Mouse (Mus musculus): ENCODE data around the gene Ciao1. TPM values are rescaled to one million over a fixed set of nuclear protein-coding genes. Genes with fewer than 3 reads are reported as not detected.
"Not testable (repeated sequence)": the region's sequence is repeated elsewhere in the genome, so short reads cannot be mapped to it uniquely, and the experiment has no call there.

The Ciao1 gene
- total and polyA plus RNA-seq, 3 experiments = 83.8 to 86.3 TPM; not detected in 1

GRCm38 (mm10) chr2:127207547-127208451 lies 39.8 kb downstream of the Ciao1 start, which contains the start of the genes 1810024B03Rik and Snrnp200 (continued):
- no peak; the same call in 1 of the 2 replicates for TF ChIP-seq MAX (IDR thresholded peaks at IDR 0.05; ENCODE audit: low read length)
- peak; percentile 87 for TF ChIP-seq CHD2 (IDR thresholded peaks at IDR 0.05; ENCODE audit: low read length)
- no peak for TF ChIP-seq POLR2AphosphoS5 (IDR thresholded peaks at IDR 0.05; ENCODE audit: borderline replicate concordance, low read depth, low read length)
- peak; percentile 23; the same call in 1 of the 2 replicates for TF ChIP-seq ETS1 (IDR thresholded peaks at IDR 0.05; ENCODE audit: low read depth, low read length)
- 0 out of 2 replicates have a peak, but pooled peaks have one; percentile 22 for TF ChIP-seq MAZ (IDR thresholded peaks at IDR 0.05; ENCODE audit: low read depth, low read length)
- 0 out of 2 replicates have a peak, but pooled peaks have one; percentile 33 for TF ChIP-seq ZNF384 (IDR thresholded peaks at IDR 0.05; ENCODE audit: low read depth, low read length)
- no peak for TF ChIP-seq CHD1 (IDR thresholded peaks at IDR 0.05; ENCODE audit: low read depth, low read length)
- TF ChIP-seq MYC (IDR thresholded peaks at IDR 0.05; ENCODE audit: low read depth, low read length) = peak; percentile 72
- peak; percentile 90 for TF ChIP-seq MXI1 (IDR thresholded peaks at IDR 0.05; ENCODE audit: low read depth, low read length)
- TF ChIP-seq KAT2A (conservative IDR thresholded peaks at IDR 0.05; ENCODE audit: low read depth, low read length) = peak; percentile 94
- TF ChIP-seq ZC3H11A (IDR thresholded peaks at IDR 0.05; ENCODE audit: low read depth, low read length) = no peak

- H3K27ac ChIP-seq (ENCODE audit: control insufficient read depth, low read depth, low read length) = peak overlapping the region; percentile 93
- peak; percentile 57 for DNase-seq (ENCODE audit: low read depth, low spot score)
- H3K9me3 ChIP-seq (replicated peaks; ENCODE audit: insufficient read depth, low read length) = no peaks in the 10 kb centered on the region
- no peaks in the 10 kb centered on the region for H3K27me3 ChIP-seq (ENCODE audit: control insufficient read depth in 1 of 2, insufficient read depth in 2 of 2, low read length in 2 of 2)
- TF ChIP-seq POLR2A (IDR thresholded peaks at IDR 0.05; ENCODE audit: control insufficient read depth in 1 of 2, insufficient read depth in 1 of 2, low read depth in 1 of 2, low read length in 2 of 2, poor library complexity in 1 of 2) = no peak
- TF ChIP-seq GATA1 (IDR thresholded peaks at IDR 0.05; ENCODE audit: low read depth, low read length) = peak; percentile 35; the same call in 1 of the 2 replicates
- TF ChIP-seq MAX (IDR thresholded peaks at IDR 0.05; ENCODE audit: low read length) = 0 out of 2 replicates have a peak, but pooled peaks have one; percentile 14
- no peaks in the 10 kb centered on the region; a peak in 1 of 4 replicates for H3K4me1 ChIP-seq (ENCODE audit: control insufficient read depth in 1 of 2, insufficient read depth in 2 of 2, low read length in 2 of 2)
- H3K4me3 ChIP-seq (ENCODE audit: control insufficient read depth in 1 of 2, insufficient read depth in 1 of 2, low read depth in 2 of 2, low read length in 2 of 2) = peak overlapping the region; percentile 77 to 78
- H3K36me3 ChIP-seq (ENCODE audit: control insufficient read depth in 1 of 2, insufficient read depth in 2 of 2, low read length in 2 of 2) = peaks cover 4 to 6% of the 10 kb centered on the region in 2 experiments
- H3K79me2 ChIP-seq (ENCODE audit: control insufficient read depth, insufficient read depth, low read length, poor library complexity) = peaks cover 17% of the 10 kb centered on the region
- H3K9ac ChIP-seq (ENCODE audit: control insufficient read depth, low read depth, low read length, poor library complexity, severe bottlenecking) = peak overlapping the region; percentile 63
These were observed 40.7 kb downstream of the Ciao1 start for GRCm38 (mm10) chr2:127206916-127207315.

DNA sequence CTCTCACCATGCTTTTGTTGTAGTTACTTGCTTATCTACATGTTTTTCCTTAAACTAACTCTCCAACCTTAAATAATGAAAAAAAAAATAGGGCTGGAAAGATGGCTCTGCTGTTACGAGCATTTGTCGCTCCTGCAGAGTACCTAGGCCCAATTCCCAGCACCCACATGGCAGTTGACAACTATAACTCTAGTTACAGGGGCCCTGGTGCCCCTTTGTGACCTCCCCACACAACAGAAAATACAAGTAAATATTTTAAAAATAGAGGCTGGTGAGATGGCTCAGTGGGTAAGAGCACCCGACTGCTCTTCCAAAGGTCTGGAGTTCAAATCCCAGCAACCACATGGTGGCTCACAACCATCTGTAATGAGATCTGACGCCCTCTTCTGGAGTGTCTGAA lies 41.7 kb downstream of the Ciao1 start:
- H3K9me3 ChIP-seq (replicated peaks; ENCODE audit: insufficient read depth, low read length); H3K4me1 ChIP-seq (ENCODE audit: control insufficient read depth in 1 of 2, insufficient read depth in 2 of 2, low read length in 2 of 2); DNase-seq (ENCODE audit: low read depth, low spot score); H3K27ac ChIP-seq (ENCODE audit: control insufficient read depth, low read depth, low read length); H3K4me3 ChIP-seq (ENCODE audit: control insufficient read depth in 1 of 2, insufficient read depth in 1 of 2, low read depth in 2 of 2, low read length in 2 of 2); H3K27me3 ChIP-seq (ENCODE audit: control insufficient read depth in 1 of 2, insufficient read depth in 2 of 2, low read length in 2 of 2); H3K36me3 ChIP-seq (ENCODE audit: control insufficient read depth in 1 of 2, insufficient read depth in 2 of 2, low read length in 2 of 2); H3K9ac ChIP-seq (ENCODE audit: control insufficient read depth, low read depth, low read length, poor library complexity, severe bottlenecking): not testable (repeated sequence)
- peaks cover 17% of the 10 kb centered on the region for H3K79me2 ChIP-seq (ENCODE audit: control insufficient read depth, insufficient read depth, low read length, poor library complexity)
- peak; percentile 71 for TF ChIP-seq TBP (IDR thresholded peaks at IDR 0.05; ENCODE audit: low read depth, low read length)
